Mouse (Mus musculus) heart, adult 9 months (tissue): Measurements from ENCODE around the gene Apoa5.
"Not testable (repeated sequence)": the region's sequence is repeated elsewhere in the genome, so short reads cannot be mapped to it uniquely, and the experiment has no call there.

Experiments
- DNase-seq, 2 experiments: peaks; one replicate each; pipeline ENCODE4 v3.0.0; 2022; ENCODE audit warnings: low spot score in 2 of 2

Apoa5 gene

DNA sequence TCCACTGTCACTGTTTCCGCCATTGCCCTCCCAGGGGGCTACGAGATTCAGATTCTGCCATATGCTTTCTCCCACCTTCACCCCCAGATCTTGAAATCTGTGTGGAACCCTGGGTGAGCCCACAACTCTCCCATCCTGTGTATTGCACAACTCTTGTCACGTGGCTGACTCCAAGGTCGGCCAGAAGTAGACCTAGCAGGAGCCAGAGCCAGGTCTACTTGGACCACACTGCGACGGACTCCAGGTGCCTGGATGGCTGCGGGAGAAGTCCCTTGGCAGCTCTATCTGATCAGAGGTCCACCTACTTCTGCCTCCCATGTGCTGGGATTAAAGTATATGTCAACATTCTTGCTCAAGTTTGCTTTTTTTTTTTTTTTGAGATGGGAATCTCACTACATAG is 7.3 kb upstream of the Apoa5 start:
- no peak for DNase-seq

GRCm38 (mm10) chr9:46269125-46269524 is 692 bp downstream of the Apoa5 start:
- no peak for DNase-seq

DNA sequence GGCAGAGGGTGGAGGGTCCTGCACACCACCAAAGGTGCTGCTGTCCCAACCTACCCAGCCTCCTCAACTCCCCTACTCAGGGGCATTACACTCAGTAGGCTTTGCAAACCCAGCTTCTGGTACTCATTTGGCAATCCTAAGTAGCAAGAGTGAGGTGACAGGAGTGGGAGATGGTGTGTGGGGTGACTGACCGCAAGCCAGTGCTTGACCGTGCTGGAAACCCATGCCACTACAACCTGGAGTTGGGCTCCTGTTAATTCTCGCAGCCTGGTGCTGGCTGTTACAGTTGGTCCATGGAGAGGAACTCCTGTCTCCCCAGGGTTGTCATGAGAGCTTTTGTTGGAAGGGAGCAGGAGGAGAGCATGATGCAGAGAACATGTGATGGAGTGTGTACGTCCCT is 2.3 kb downstream of the Apoa5 start:
- DNase-seq: no peak

- DNase-seq: no peak
Observed at GRCm38 (mm10) chr9:46272070-46272469, 3.6 kb downstream of the Apoa5 start.

- DNase-seq: peak; percentile 92 to 93
Observed at GRCm38 (mm10) chr9:46272677-46273454, 4.4 kb downstream of the Apoa5 start, which contains the start of gene Zpr1. Gene Zpr1, plus strand, starts transcription at chr9:46273064.

- DNase-seq: no peak
Observed at GRCm38 (mm10) chr9:46274494-46274893, 6.1 kb downstream of the Apoa5 start.

- DNase-seq: peak; percentile 85 to 91
Observed at GRCm38 (mm10) chr9:46282631-46283436, 14.4 kb downstream of the Apoa5 start, which contains the start of gene Bud13. Gene Bud13, plus strand, starts transcription at chr9:46283008.

- DNase-seq: no peak
Observed at GRCm38 (mm10) chr9:46298381-46298780, 29.9 kb downstream of the Apoa5 start.

GRCm38 (mm10) chr9:46302142-46302541 is 33.7 kb downstream of the Apoa5 start:
- peak in 1 of 2 experiments; percentile 14 for DNase-seq

GRCm38 (mm10) chr9:46309121-46309520 is 40.7 kb downstream of the Apoa5 start:
- no peak for DNase-seq

DNA sequence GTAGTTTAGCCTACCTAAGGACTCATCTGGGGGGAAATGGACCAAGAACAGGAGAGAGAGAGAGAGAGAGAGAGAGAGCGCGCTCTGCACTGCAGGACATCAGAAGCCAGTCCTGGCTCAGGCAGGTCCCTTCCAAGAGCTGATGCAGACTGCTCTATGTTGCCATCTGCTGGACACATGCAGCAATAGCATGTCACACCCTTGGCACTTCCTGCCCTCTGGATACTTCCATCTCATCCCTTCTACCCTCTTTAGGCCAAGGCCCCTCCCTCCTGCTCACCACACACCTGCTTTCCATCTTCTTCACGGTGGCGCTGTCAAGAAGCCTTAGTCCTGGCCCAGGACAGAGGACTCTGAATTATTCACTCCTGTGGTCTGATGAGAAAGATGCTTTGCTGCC is 46.1 kb downstream of the Apoa5 start:
- DNase-seq: peak; percentile 42 to 58

- DNase-seq: no peak
Observed at GRCm38 (mm10) chr9:46314921-46315320, 46.5 kb downstream of the Apoa5 start.

DNA sequence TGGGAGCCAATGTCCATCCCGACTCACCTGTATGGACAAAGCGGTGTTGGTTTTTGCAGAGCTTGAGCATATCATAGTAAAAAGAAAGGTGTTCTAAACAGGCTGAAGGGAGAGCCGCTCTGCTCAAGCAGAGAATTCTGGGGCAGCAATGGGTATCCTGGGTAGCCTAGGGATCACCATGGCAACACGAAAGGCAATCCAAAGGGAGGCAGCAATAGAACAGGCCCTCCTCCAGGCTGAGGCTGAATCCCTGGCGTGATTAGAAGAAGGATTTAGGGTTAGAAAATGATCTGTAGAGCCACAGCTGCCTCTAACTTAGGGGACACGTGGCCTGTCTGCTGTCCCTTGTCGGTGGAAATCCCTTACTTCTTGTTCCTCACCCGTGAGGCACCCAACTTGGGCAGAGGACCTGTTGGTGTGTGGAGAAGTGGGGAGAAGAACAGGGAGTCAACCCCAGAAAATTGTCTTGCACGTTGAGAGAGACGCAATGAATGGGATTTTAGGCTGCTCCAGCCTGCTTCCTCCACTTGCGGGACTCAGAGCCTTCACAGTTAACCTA is 47.5 kb downstream of the Apoa5 start:
- DNase-seq: no peak

- no peak for DNase-seq
Observed at GRCm38 (mm10) chr9:46316388-46316787, 48.0 kb downstream of the Apoa5 start.

GRCm38 (mm10) chr9:46316909-46317308 is 48.5 kb downstream of the Apoa5 start:
- no peak for DNase-seq

DNA sequence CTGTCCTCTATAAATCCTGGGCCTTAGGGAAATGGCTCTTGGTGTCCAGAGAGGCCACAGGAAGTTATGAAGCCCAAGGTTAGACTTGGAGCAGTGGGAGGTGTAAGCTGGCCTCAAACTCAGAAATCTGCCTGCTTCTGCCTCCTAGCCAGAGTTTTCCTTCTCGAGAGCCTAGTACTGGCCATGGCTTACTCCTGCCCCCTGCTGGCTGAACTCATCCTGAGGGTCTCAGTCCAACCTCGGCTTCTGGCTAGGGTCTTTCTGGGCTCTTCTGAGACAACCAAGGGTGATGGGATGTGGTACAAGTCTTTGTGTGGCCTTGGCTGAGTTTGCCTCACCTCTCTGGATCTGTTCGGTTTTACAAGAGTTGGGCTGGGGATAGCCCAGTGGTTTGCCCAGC is 49.5 kb downstream of the Apoa5 start:
- no peak for DNase-seq

DNA sequence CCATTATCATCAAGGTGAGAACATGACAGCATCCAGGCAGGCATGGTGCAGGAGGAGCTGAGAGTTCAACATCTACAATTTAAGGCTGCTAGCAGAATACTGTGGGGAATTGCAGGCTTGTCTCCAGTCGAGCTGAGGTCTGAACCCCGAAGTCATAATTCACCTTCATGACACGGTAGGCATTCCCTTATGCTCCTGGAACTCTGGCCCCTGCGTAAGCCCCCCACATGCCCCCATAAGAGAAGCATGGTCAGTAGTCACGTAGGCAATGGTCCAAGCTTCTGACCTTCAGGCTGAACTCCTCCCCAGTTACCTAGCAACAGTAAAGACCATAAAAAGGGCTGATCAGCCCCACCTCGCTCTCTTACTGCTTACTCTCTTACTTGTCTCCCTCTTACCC is 51.5 kb downstream of the Apoa5 start, which contains the start of gene 4931429L15Rik:
TSS of gene 4931429L15Rik (minus strand) at position 101 of the 400 bp plus-strand sequence.
- not testable (repeated sequence) for DNase-seq

DNA sequence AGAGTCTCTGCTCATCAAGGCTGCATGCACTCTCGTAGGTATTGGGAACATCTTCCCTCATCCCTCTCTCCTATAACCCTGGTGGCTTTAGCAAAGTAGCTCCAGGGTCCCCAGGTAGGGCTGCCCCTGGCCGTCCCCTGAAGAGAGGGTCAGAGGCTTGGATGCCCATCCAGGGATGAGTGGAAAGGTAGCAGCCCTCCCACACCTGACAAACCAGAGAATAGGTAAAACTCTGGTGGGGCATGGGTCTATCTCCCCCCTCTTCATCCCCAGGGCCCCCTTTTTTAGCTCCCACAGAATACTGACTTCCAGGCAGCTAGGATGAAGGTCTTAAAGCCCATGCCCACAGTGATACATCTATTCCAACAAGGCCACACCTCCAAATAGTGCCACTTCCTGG is 52.0 kb downstream of the Apoa5 start:
- DNase-seq: no peak
